Mouse (Mus musculus) CD4-positive helper T cell, adult 2 months (primary cell): Measurements from ENCODE around the gene Mrm2.

Experiments used
- DNase-seq: peaks from one replicate; pipeline ENCODE4 v3.0.0-alpha.2; 2012; ENCODE audit warnings: low read depth, missing footprints, low spot score

Mrm2 gene

GRCm38 (mm10) chr5:140345244-140345643, 13.5 kb upstream of the Mrm2 start:
- no peak for DNase-seq

- DNase-seq = no peak
Observed at GRCm38 (mm10) chr5:140342880-140343279, 11.2 kb upstream of the Mrm2 start.

- no peak for DNase-seq
Observed at GRCm38 (mm10) chr5:140339836-140340235, 8.1 kb upstream of the Mrm2 start.

- DNase-seq = no peak
Observed at GRCm38 (mm10) chr5:140338779-140339178, 7.1 kb upstream of the Mrm2 start.

DNA sequence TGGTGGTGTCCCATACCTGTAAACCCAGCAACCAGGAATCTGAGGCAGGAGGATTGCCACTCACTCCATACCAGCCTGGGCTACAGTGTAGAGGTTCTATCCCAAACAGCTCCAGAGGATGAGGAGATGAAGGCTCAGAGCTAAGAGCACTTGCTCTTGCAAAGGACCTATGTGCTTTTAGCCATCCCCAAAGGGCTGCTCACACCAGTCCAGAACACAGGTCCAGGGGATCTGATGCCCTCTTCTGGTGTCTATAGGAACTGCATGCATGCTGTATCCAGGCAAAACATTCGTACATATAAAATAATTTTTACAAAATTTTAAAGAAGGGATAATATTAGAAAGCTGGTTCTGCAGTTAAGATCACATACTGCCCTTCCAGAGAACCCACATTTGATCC, 5.0 kb upstream of the Mrm2 start:
- DNase-seq = peak; percentile 28

- DNase-seq = peak; percentile 32
Observed at GRCm38 (mm10) chr5:140333631-140334030, 1.9 kb upstream of the Mrm2 start.

- no peak for DNase-seq
Observed at GRCm38 (mm10) chr5:140332519-140332918, 821 bp upstream of the Mrm2 start.

- DNase-seq = no peak
Observed at GRCm38 (mm10) chr5:140324058-140324457, 7.6 kb downstream of the Mrm2 start.

DNA sequence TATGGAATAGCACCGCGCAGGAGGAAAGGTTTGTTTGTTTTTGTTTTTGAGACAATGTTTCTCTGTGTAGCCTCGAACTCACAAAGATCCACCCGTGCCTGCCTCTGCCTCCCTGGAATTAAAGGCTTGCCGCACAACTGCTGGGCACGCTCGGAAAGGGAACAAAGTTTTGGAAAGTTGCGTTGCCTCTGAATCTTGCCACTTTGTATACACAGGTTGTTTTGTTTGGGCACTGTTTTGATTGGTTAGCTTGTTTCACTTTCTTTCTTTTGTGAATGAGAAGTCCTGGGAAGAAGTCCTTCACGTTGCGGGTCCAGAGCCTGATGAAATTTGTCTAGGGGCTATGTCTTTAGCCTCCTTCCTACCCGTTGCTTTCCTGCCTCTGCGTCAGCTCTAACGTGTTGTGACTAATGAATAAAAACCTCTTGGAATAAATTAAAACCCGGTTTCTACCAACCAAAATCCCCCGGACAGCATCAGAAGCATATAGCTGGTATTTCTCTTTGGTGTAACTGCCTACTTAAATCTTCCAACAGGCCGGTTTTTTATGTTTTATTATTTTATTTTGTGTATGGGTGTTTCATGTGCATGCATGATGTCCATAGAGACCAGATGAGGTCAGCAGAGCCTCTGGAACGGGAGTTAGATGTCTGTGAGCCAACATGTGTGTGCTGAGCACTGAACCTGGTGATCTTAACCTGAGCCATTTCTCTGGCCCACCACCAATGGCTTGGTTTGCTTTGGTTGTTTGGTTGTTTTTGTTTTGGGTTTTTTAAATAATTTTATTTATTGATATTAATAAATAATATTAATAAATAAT, 9.7 kb downstream of the Mrm2 start:
- DNase-seq = no peak

- peak; percentile 99 for DNase-seq
Observed at GRCm38 (mm10) chr5:140321042-140321755, 10.5 kb downstream of the Mrm2 start, which contains the start of the genes Mad1l1 and Nudt1. Gene Mad1l1 (minus strand): TSS chr5:140321552. Gene Nudt1 (plus strand): TSS chr5:140321656.

- DNase-seq = no peak
Observed at GRCm38 (mm10) chr5:140316716-140317115, 15.0 kb downstream of the Mrm2 start.

DNA sequence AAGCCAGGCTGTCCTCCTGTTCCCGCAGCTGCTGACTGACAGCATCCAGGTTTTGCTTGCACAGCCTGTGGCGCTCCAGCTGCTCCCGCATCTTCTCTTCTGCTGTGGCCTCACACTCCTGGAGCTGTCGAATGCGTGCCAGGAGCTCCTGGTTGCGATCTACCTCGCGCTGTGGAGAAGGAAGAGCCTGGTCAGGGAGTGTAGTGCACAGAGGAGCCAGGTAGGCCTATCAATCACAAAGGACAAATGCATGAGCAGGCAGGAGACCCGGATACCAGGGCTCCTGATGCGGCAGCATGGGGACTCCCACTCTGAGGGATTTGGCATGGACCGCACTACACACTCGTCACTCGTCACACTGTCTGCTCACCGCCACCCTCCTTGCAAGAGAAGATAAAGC, 24.1 kb downstream of the Mrm2 start:
- DNase-seq = no peak

GRCm38 (mm10) chr5:140306016-140306415, 25.7 kb downstream of the Mrm2 start:
- no peak for DNase-seq

GRCm38 (mm10) chr5:140298291-140298690, 33.4 kb downstream of the Mrm2 start:
- DNase-seq = no peak

DNA sequence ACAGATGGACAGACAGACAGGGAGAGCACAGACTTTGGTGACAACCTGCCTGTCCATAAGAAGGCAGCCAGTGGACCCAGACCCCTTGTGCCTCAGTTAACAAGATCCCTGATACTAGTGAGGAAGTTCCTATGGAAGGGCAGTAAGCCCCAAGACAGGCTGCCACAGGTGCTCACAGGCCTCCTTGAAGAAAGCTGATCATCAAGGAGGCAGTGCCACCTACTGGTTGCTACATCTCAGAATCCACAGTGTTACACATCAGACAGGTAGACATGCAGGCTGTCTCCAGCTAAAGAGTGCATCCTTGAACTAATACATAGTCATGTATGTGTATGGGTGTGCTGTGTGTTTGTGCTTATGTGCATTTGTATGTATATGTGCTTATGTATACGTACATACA, 39.5 kb downstream of the Mrm2 start:
- peak; percentile 77 for DNase-seq

- no peak for DNase-seq
Observed at GRCm38 (mm10) chr5:140289161-140289560, 42.5 kb downstream of the Mrm2 start.

- no peak for DNase-seq
Observed at GRCm38 (mm10) chr5:140288287-140288686, 43.4 kb downstream of the Mrm2 start.

GRCm38 (mm10) chr5:140284761-140285160, 46.9 kb downstream of the Mrm2 start:
- no peak for DNase-seq

DNA sequence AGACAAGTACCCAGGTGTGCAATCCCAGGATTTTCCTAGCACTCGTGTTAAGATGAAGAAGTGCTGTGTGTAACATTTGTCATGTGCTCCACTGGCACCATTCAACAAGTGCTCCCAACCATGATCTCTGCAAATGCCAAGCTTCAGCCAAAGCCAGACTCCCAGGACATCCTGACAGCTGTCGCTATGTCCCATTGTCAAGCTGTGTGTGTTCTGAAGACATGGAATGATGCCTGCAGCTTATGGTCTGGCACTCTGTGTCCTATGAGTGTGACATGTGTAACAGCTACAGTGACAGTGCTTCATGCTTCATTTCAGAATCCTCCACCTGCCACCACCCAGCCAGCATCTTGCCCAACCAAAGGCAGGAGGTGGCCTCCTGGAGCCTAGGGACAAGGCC, 47.7 kb downstream of the Mrm2 start:
- DNase-seq = no peak

GRCm38 (mm10) chr5:140282900-140283299, 48.8 kb downstream of the Mrm2 start:
- DNase-seq = no peak

GRCm38 (mm10) chr5:140282376-140282775, 49.3 kb downstream of the Mrm2 start:
- peak; percentile 16 for DNase-seq

- DNase-seq = no peak
Observed at GRCm38 (mm10) chr5:140280205-140280604, 51.5 kb downstream of the Mrm2 start.
